Mouse (Mus musculus) hindbrain, embryonic 11.5 days (tissue): ENCODE data around the gene Tsc22d4. TPM values are rescaled to one million over a fixed set of nuclear protein-coding genes. Genes with fewer than 3 reads are reported as not detected.

Experiments used
- ATAC-seq: fragments of 200-750 bp; cut with Nextera tagmentation; 2 replicates; pipeline ENCODE4 v1.8.0; 2017; ENCODE audit warnings: mild to moderate bottlenecking, moderate TSS enrichment, moderate library complexity; ENCODE audit not compliant: low FRiP score
- DNase-seq: peaks from one replicate; pipeline ENCODE4 v3.0.0-alpha.2; 2015; ENCODE audit warnings: low spot score
- H3K27ac ChIP-seq: fragments of 300-500 bp; sonication (generic); 2 replicates; pipeline ENCODE4 v1.5.1; 2014; ENCODE audit warnings: mild to moderate bottlenecking, low read depth, low read length
- H3K27me3 ChIP-seq: fragments of 300-500 bp; sonication (generic); 2 replicates; pipeline ENCODE4 v1.6.1; 2014; ENCODE audit warnings: mild to moderate bottlenecking, low read length, moderate library complexity, mixed read lengths; ENCODE audit not compliant: control insufficient read depth, insufficient read depth
- H3K36me3 ChIP-seq: fragments of 300-500 bp; sonication (generic); 2 replicates; pipeline ENCODE4 v1.6.1; 2014; ENCODE audit warnings: mild to moderate bottlenecking, low read length, moderate library complexity, mixed read lengths; ENCODE audit not compliant: control insufficient read depth, insufficient read depth
- H3K4me1 ChIP-seq: fragments of 300-500 bp; sonication (generic); replicated peaks from 2 replicates; pipeline ENCODE4 v1.6.1; 2014; ENCODE audit warnings: low read length, mixed read lengths; ENCODE audit not compliant: control insufficient read depth, insufficient read depth
- H3K4me2 ChIP-seq: fragments of 300-500 bp; sonication (generic); replicated peaks from 2 replicates; pipeline ENCODE4 v1.6.1; 2014; ENCODE audit warnings: mild to moderate bottlenecking, low read depth, low read length
- H3K4me3 ChIP-seq: fragments of 300-500 bp; sonication (generic); 2 replicates; pipeline ENCODE4 v1.5.1; 2014; ENCODE audit warnings: low read depth, low read length
- H3K9ac ChIP-seq: fragments of 300-500 bp; sonication (generic); 2 replicates; pipeline ENCODE4 v1.6.1; 2014; ENCODE audit warnings: low read depth, low read length
- H3K9me3 ChIP-seq: fragments of 300-500 bp; sonication (generic); 2 replicates; pipeline ENCODE4 v1.6.1; 2016; ENCODE audit warnings: low read length; ENCODE audit not compliant: control insufficient read depth
- WGBS: fragments of 180-500 bp; shearing (Covaris S2); extraction: QIAGEN DNeasy Blood & Tissue Kit; methylation state at CpG from one replicate; pipeline ENCODE4 v1.1.7; 2014; 5-methylcytosine and 5-hydroxymethylcytosine counted together
- polyA plus RNA-seq: library from polyadenylated mRNA; unstranded; fragments of >200 nt; fragmentation: Nextera tagmentation; extraction: Ambion mirVana; gene quantifications from 2 replicates; pipeline ENCODE4 v1.2.1, GENCODE M21; 2014

Gene Tsc22d4
- polyA plus RNA-seq, 1 experiment from 2014 or later = 56.4 TPM

DNA sequence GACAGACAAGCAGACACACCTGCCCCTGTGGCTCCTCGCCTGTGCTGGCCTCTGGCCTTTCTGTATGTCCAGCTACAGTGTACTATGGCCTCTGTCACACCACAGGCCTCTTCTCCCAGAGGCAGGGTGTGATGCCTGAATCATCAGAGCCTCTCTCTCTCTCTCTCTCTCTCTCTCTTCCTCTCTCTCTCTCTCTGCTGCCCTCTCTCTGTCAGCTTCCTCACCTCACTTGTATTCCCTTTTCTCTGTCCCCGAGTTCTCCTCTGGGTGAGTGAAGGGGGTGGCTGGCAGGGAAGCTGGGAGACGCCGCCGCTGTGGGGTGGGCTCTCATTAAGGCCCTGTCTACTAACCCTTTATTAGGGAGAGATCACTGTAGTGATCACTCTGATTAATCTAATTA, 7.0 kb upstream of the Tsc22d4 start:
- Histone ChIP-seq H3K27me3 (no peaks in the 10 kb centered on the region), H3K36me3 (no peaks in the 10 kb centered on the region), H3K9ac (0 out of 2 replicates have a peak overlapping the region, but pooled peaks have one; percentile 20), H3K4me1 (peaks cover 26% of the 10 kb centered on the region), H3K27ac (no peak overlapping the region; the same call in 1 of the 2 replicates), H3K4me3 (no peak overlapping the region; the same call in 1 of the 2 replicates), H3K9me3 (no peaks in the 10 kb centered on the region), H3K4me2 (peak overlapping the region; percentile 15; the same call in 1 of the 2 replicates)
- ATAC-seq = no peak
- WGBS = 52% methylated on average over 5 of the region's 5 CpGs
- DNase-seq = no peak

- peak overlapping the region; percentile 62 for H3K4me3 ChIP-seq
- H3K9me3 ChIP-seq = no peaks in the 10 kb centered on the region
- H3K9ac ChIP-seq = peak overlapping the region; percentile 60
- DNase-seq (no peak), ATAC-seq (no peak)
- peak overlapping the region; percentile 4; the same call in 1 of the 2 replicates for H3K27ac ChIP-seq
- H3K4me2 ChIP-seq = peak overlapping the region; percentile 92
- peaks cover 22% of the 10 kb centered on the region for H3K4me1 ChIP-seq
- WGBS = 51% methylated on average over 9 of the region's 9 CpGs
- no peaks in the 10 kb centered on the region for H3K27me3 ChIP-seq
- H3K36me3 ChIP-seq = no peaks in the 10 kb centered on the region
Observed at GRCm38 (mm10) chr5:137739471-137739870, 6.1 kb upstream of the Tsc22d4 start.

- Histone ChIP-seq H3K4me2 (peak overlapping the region; percentile 92), H3K4me3 (peak overlapping the region; percentile 62), H3K9me3 (no peaks in the 10 kb centered on the region), H3K36me3 (no peaks in the 10 kb centered on the region), H3K27me3 (no peaks in the 10 kb centered on the region), H3K27ac (peak overlapping the region; percentile 48; the same call in 1 of the 2 replicates), H3K9ac (peak overlapping the region; percentile 68), H3K4me1 (peaks cover 12% of the 10 kb centered on the region)
- 9% methylated on average over 10 of the region's 11 CpGs for WGBS
- DNase-seq (no peak), ATAC-seq (0 out of 2 replicates have a peak, but pooled peaks have one; percentile 17)
Observed at GRCm38 (mm10) chr5:137740506-137740905, 5.0 kb upstream of the Tsc22d4 start.

DNA sequence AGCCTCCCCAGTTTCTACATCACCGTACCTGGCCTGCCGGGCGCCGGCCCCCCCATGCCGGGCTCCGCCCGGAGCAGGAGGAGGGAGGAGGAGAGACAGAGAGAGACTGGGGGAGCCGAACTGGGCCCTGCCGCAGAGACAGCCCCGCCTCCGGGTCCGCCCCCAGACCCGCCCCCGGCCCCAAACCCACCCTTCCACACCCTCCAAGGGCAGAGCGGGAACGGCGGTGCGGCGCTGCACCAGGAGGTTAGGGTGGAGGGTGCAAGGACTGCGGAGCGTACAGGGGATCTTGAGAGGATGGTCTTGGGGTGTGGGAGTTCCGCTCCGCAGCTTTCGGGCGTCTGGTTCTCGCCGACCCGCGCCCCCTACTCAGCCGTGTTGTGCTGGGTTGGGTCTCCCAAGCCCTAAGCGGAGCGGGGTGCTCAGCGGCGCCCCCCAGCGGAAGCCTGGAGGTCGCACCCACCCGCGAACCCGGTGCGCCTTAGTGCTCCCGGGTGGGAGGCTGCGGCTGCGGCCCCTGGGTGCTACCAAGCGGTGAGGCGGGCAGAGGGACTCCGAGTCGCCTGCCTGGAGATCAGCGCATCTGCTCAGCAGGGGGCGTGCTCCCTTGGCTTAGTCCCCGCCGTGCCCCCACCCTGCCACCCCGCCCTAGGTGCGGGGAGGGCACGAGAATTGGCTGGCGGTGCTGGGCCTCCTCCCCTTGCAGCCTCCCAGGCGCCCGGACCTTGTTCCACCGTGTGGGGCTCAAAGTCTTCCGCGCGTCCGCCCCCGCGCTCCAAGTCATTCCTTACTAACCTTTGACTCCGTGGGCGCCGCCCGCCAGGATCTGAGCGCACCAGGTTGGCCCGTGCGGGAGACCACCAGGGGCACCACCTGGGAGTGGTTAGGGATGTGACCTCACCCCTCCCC, 4.3 kb upstream of the Tsc22d4 start, which contains the start of gene Nyap1:
TSS of gene Nyap1 (minus strand) at position 585 of the 909 bp plus-strand sequence.
- Histone ChIP-seq H3K4me1 (peaks cover 12% of the 10 kb centered on the region), H3K4me3 (peak within 1 kb of the TSS; percentile 62), H3K9ac (peak within 1 kb of the TSS; percentile 68), H3K27ac (peak within 1 kb of the TSS; percentile 48; the same call in 1 of the 2 replicates), H3K4me2 (peak within 1 kb of the TSS; percentile 92), H3K36me3 (no peaks in the 10 kb centered on the region), H3K27me3 (no peaks in the 10 kb centered on the region), H3K9me3 (no peaks in the 10 kb centered on the region)
- DNase-seq (peak; percentile 92), ATAC-seq (peak; percentile 87)
- WGBS = under 1% methylated on average over 57 of the region's 71 CpGs

- H3K36me3 ChIP-seq = no peaks in the 10 kb centered on the region
- H3K9ac ChIP-seq = no peak overlapping the region
- no peaks in the 10 kb centered on the region for H3K9me3 ChIP-seq
- H3K4me3 ChIP-seq = peak overlapping the region; percentile 62
- DNase-seq = no peak
- H3K27me3 ChIP-seq = no peaks in the 10 kb centered on the region
- H3K27ac ChIP-seq = no peak overlapping the region
- no peak for ATAC-seq
- WGBS = 76% methylated on average over 10 of the region's 10 CpGs
- peak overlapping the region; percentile 92; the same call in 1 of the 2 replicates for H3K4me2 ChIP-seq
- H3K4me1 ChIP-seq = peaks cover 12% of the 10 kb centered on the region
Observed at GRCm38 (mm10) chr5:137742048-137742447, 3.5 kb upstream of the Tsc22d4 start.

GRCm38 (mm10) chr5:137742836-137743235, 2.7 kb upstream of the Tsc22d4 start:
- Histone ChIP-seq H3K27ac (no peak overlapping the region), H3K9me3 (no peaks in the 10 kb centered on the region), H3K4me1 (peaks cover 17% of the 10 kb centered on the region), H3K36me3 (no peaks in the 10 kb centered on the region), H3K9ac (no peak overlapping the region), H3K4me3 (no peak overlapping the region), H3K4me2 (no peak overlapping the region), H3K27me3 (no peaks in the 10 kb centered on the region)
- 90% methylated on average over 6 of the region's 6 CpGs for WGBS
- ATAC-seq (no peak), DNase-seq (no peak)

DNA sequence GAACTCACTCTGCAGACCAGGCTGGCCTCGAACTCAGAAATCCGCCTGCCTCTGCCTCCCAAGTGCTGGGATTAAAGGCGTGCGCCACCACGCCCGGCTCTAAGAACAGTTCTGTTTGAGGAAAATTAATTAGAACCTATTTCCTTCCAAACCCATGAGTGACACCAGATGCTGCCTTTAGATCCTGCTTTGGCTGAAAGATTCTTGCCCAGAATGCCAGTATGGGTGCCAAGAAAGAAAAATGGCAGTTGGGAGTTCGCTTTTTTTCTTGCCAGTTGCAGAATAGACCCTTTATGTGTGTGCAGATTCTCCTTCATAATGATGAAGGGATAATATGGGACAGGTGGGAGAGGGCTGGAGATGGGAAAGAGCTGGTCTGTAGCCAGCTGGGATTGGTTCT, 1.3 kb upstream of the Tsc22d4 start:
- 90% methylated on average over 7 of the region's 7 CpGs for WGBS

GRCm38 (mm10) chr5:137746282-137746850, 836 bp downstream of the Tsc22d4 start:
- peak overlapping the region; percentile 43 for H3K4me3 ChIP-seq
- H3K9ac ChIP-seq = peak overlapping the region; percentile 78
- H3K36me3 ChIP-seq = no peaks in the 10 kb centered on the region
- peaks cover 5% of the 10 kb centered on the region for H3K4me1 ChIP-seq
- ATAC-seq = peak; percentile 37
- no peaks in the 10 kb centered on the region for H3K27me3 ChIP-seq
- H3K9me3 ChIP-seq = no peaks in the 10 kb centered on the region
- under 1% methylated on average over 20 of the region's 20 CpGs for WGBS
- peak overlapping the region; percentile 84 for H3K27ac ChIP-seq
- H3K4me2 ChIP-seq = peak overlapping the region; percentile 99
- DNase-seq = peak; percentile 67

More for the DNA sequence above, 1.3 kb upstream of the Tsc22d4 start:
- Histone ChIP-seq H3K4me1 (peaks cover 13% of the 10 kb centered on the region), H3K9ac (no peak overlapping the region), H3K27me3 (no peaks in the 10 kb centered on the region), H3K4me2 (no peak overlapping the region), H3K9me3 (no peaks in the 10 kb centered on the region), H3K27ac (no peak overlapping the region), H3K4me3 (no peak overlapping the region), H3K36me3 (no peaks in the 10 kb centered on the region)
- ATAC-seq = no peak
- DNase-seq = no peak
